Mouse (Mus musculus) Patski (cell line): ENCODE data around the gene Ppp1r17. TPM values are rescaled to one million over a fixed set of nuclear protein-coding genes. Genes with fewer than 3 reads are reported as not detected.

ENCODE experiments used
- ATAC-seq: fragments of 100-300 bp; one replicate; pipeline ENCODE4 v1.8.0; 2021
- CTCF ChIA-PET: fragments of 350-600 bp; sonication (Branson Sonifier 250); formaldehyde crosslinking; loops from one replicate; lab custom pipeline; 2022; ENCODE audit warnings: inconsistent platforms; lab: Charles Lee
- POLR2A ChIA-PET: fragments of 350-600 bp; sonication (Branson Sonifier 250); formaldehyde crosslinking; loops from one replicate; lab custom pipeline; 2022; ENCODE audit warnings: antibody characterized with exemption, inconsistent platforms; lab: Charles Lee
- DNase-seq: peaks from one replicate; pipeline ENCODE4 v3.0.0-alpha.2; 2011; ENCODE audit warnings: low read depth, low spot score
- H3K27me3 ChIP-seq: fragments of 371-371 bp; one replicate; pipeline ENCODE4 v1.5.1; 2021
- CTCF ChIP-seq: fragments of 100-300 bp; IDR thresholded peaks from one replicate; pipeline ENCODE4 v1.5.1; 2021
- in situ Hi-C: fragments of 300-500 bp; cut with MboI; formaldehyde crosslinking; loops from 3 replicates; pipeline ENCODE4 v1.11.1; 2018; ENCODE audit warnings: low pct_unique_long_range_greater_than_20kb, mixed read lengths
- polyA plus RNA-seq: library from polyadenylated mRNA; unstranded; gene quantifications from one replicate; pipeline ENCODE4 v1.2.3, GENCODE M21; 2021

Ppp1r17 gene
- polyA plus RNA-seq, 1 experiment from 2014 or later = not detected

- CTCF ChIA-PET = interaction anchor here (2.2 kb wide), 1 partner anchor 10 kb away, joined by 9 read pairs; no protein-coding TSS in a partner anchor
Observed at GRCm38 (mm10) chr6:56039476-56040055, 22.3 kb downstream of the Ppp1r17 start.

GRCm38 (mm10) chr6:56044270-56044669 is 27.0 kb downstream of the Ppp1r17 start:
- ChIA-PET POLR2A (no interaction called here), CTCF (no interaction called here)
- DNase-seq (no peak), ATAC-seq (no peak)
- peaks cover 27% of the 10 kb centered on the region for H3K27me3 ChIP-seq
- no peak for TF ChIP-seq CTCF
- in situ Hi-C loops = no loop called here

More at GRCm38 (mm10) chr6:56039476-56040055, 22.3 kb downstream of the Ppp1r17 start:
- ATAC-seq = no peak
- H3K27me3 ChIP-seq = peaks cover 20% of the 10 kb centered on the region
- POLR2A ChIA-PET = interaction anchor here (0.6 kb wide), 1 partner anchor 99 kb away, joined by 3 read pairs; no protein-coding TSS in a partner anchor
- in situ Hi-C loops = no loop called here
- no peak for TF ChIP-seq CTCF
- no peak for DNase-seq

- CTCF ChIA-PET = no interaction called here
- POLR2A ChIA-PET = no interaction called here
- ATAC-seq (no peak), DNase-seq (no peak)
- TF ChIP-seq CTCF = no peak
- in situ Hi-C loops = no loop called here
- H3K27me3 ChIP-seq = peaks cover 22% of the 10 kb centered on the region
Observed at GRCm38 (mm10) chr6:56044716-56045115, 27.4 kb downstream of the Ppp1r17 start.

- no peak for TF ChIP-seq CTCF
- in situ Hi-C loops = no loop called here
Observed at GRCm38 (mm10) chr6:56048580-56048979, 31.3 kb downstream of the Ppp1r17 start.

GRCm38 (mm10) chr6:56049104-56049503 is 31.8 kb downstream of the Ppp1r17 start:
- no peak for ATAC-seq
- ChIA-PET POLR2A (no interaction called here), CTCF (interaction anchor here (0.8 to 1.9 kb wide), 7 partner anchors 9 to 531 kb away, joined by 3 to 9 read pairs (median 6); no protein-coding TSS in a partner anchor)
- TF ChIP-seq CTCF = peak; percentile 65
- in situ Hi-C loops = no loop called here
- no peak for DNase-seq
- peaks cover 16% of the 10 kb centered on the region for H3K27me3 ChIP-seq

More at GRCm38 (mm10) chr6:56048580-56048979, 31.3 kb downstream of the Ppp1r17 start:
- H3K27me3 ChIP-seq = peaks cover 16% of the 10 kb centered on the region
- POLR2A ChIA-PET = no interaction called here
- no peak for ATAC-seq
- DNase-seq = no peak
- CTCF ChIA-PET = interaction anchor here (1.2 to 1.9 kb wide), 5 partner anchors 8 to 530 kb away, joined by 3 to 9 read pairs (median 7); no protein-coding TSS in a partner anchor

GRCm38 (mm10) chr6:56063736-56064135 is 46.4 kb downstream of the Ppp1r17 start:
- ATAC-seq (no peak), DNase-seq (no peak)
- ChIA-PET CTCF (no interaction called here), POLR2A (no interaction called here)
- in situ Hi-C loops = loop anchor here (10.0 kb wide), 3 partner anchors 411 to 621 kb away; no protein-coding TSS in a partner anchor
- peaks cover 19% of the 10 kb centered on the region for H3K27me3 ChIP-seq
- no peak for TF ChIP-seq CTCF

- DNase-seq (no peak), ATAC-seq (peak; percentile 54)
- POLR2A ChIA-PET = no interaction called here
- H3K27me3 ChIP-seq = peaks cover 7% of the 10 kb centered on the region
- CTCF ChIA-PET = interaction anchor here (0.9 kb wide), 3 partner anchors 10 to 581 kb away, joined by 3 read pairs; no protein-coding TSS in a partner anchor
- peak; percentile 59 for TF ChIP-seq CTCF
- in situ Hi-C loops = loop anchor here (10.0 kb wide), 3 partner anchors 408 to 618 kb away; no protein-coding TSS in a partner anchor
Observed at GRCm38 (mm10) chr6:56066632-56067282, 49.5 kb downstream of the Ppp1r17 start.

- in situ Hi-C loops = loop anchor here (10.0 kb wide), 3 partner anchors 406 to 616 kb away; no protein-coding TSS in a partner anchor
- no peak for TF ChIP-seq CTCF
- ChIA-PET CTCF (interaction anchor here (1.3 kb wide), 1 partner anchor 622 kb away, joined by 3 read pairs; no protein-coding TSS in a partner anchor), POLR2A (no interaction called here)
- H3K27me3 ChIP-seq = peaks cover 6% of the 10 kb centered on the region
- ATAC-seq (no peak), DNase-seq (no peak)
Observed at GRCm38 (mm10) chr6:56068516-56068915, 51.2 kb downstream of the Ppp1r17 start.

- ChIA-PET CTCF (interaction anchor here (0.8 to 2.2 kb wide), 2 partner anchors 10 to 27 kb away, joined by 3 to 7 read pairs; no protein-coding TSS in a partner anchor), POLR2A (no interaction called here)
- DNase-seq (no peak), ATAC-seq (no peak)
- TF ChIP-seq CTCF = no peak
- in situ Hi-C loops = no loop called here
- no peaks in the 10 kb centered on the region for H3K27me3 ChIP-seq
Observed at GRCm38 (mm10) chr6:56076378-56076805, 59.1 kb downstream of the Ppp1r17 start.

Other genes starting within 250 kb of the Ppp1r17 start
- not detected for gene Itprid1, start 180.6 kb upstream of the Ppp1r17 start, polyA plus RNA-seq